Mouse (Mus musculus) neutrophil, adult 5-6 weeks (primary cell): ENCODE results near the gene Usp38. TPM values are rescaled to one million over a fixed set of nuclear protein-coding genes. Genes with fewer than 3 reads are reported as not detected.

Source experiments
- ATAC-seq: fragments of 151-379, 151-347 bp; 2 replicates; pipeline ENCODE4 v1.8.0; 2017; ENCODE audit warnings: mild to moderate bottlenecking, moderate TSS enrichment; ENCODE audit not compliant: insufficient number of reproducible peaks, poor library complexity, low FRiP score, severe bottlenecking; ENCODE audit errors: extremely low read depth
- total RNA-seq: library from RNA; stranded (forward); fragments of 200-1000 nt; gene quantifications from 2 replicates; pipeline ENCODE4 v1.2.3, GENCODE M21; 2017

Usp38 gene
- total RNA-seq, 1 experiment from 2014 or later: 54.6 TPM

DNA sequence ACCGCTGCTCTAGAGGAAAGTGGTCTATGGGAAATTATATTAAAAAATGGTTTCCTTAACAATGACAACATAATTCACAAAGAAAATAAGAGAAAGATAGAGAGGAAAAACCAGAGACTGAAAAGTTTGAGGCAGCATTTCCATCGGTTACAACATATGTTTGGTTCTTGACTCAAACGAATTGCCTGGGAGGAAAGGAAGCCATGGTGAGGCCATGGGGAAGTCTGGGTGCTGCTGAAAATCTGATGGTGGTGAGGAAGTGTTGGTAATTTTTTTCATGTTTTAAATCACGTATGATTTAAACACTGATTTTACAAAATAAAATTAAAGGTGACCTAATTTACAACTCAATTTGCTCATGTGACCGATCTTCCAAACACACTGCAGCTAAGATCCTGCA is 45.3 kb downstream of the Usp38 start:
- ATAC-seq: no peak

DNA sequence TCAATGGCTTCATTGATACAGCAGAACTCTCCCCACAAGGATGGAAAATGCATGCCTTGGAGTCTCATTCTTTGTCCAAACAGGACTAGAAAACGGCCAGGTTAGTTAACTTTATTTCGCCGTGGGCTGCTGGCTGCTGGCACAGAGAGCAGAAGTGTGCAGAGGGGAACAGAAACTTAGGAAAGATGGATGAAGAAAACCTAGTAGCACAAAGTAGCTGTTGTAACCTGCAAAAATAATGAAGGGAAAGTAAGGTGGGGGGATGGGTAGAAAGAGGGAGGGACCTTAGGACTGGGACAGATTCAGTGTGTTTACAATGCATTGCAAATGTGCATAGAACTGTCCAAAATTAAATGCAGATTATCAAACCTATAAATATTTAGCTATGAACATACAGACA is 51.6 kb downstream of the Usp38 start:
- ATAC-seq: no peak

GRCm38 (mm10) chr8:80962592-80962983 is 52.1 kb downstream of the Usp38 start:
- ATAC-seq: no peak

DNA sequence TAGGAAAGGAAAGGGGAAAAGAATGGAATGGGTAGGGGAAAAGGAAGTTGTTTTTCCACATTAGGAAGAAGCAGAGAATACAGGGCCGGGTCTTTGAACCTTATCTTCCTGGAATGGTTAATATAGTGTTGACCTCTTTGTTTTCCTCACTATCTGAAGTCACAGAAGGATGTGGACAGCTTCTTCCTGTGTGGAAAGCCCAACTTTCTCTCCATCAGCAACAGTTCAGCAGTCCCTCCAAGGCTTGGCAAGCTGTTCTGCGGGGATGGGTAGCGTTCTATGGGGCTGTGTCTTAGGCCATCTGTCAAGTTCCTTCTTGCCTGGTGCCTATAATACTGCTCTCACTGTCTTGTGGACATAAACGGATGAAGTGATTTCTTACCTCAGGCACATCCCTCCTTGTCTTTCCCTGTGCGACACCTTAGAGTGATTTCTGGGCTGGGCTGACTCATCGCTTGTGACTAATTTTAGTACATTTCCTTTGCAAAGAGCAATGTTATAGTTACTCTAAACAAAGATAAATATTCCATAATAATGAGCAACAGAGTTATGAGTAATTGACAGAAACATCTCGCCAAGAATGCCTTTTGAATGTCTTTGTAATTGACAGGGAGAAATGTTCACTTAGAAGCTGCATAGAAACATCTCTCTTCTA is 52.7 kb downstream of the Usp38 start:
- ATAC-seq: no peak

DNA sequence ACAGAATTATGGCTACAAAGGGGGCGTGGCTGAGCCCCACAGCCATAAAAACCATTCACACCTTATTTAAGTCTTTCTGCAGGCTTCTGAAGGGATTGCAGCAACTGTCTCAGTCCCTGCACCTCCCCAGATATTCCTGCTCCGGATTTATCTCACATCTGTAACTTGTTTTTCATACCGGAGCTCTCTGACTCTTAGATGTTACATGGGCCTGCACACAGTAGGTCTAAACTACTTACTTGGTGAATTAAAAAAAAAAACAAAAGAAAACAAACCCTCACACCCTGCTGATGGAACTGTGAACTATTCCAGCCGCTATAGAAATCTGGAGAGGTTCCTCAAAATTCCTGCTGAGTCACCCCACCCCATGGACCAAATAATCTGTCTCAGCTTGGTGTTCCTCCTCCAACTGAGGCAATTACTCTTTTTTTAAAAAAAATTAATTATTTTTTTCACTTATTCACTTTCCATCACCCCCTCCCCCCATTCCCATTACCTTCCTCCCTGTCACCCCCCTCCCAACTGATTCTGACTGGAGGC is 53.6 kb downstream of the Usp38 start:
- ATAC-seq: no peak

DNA sequence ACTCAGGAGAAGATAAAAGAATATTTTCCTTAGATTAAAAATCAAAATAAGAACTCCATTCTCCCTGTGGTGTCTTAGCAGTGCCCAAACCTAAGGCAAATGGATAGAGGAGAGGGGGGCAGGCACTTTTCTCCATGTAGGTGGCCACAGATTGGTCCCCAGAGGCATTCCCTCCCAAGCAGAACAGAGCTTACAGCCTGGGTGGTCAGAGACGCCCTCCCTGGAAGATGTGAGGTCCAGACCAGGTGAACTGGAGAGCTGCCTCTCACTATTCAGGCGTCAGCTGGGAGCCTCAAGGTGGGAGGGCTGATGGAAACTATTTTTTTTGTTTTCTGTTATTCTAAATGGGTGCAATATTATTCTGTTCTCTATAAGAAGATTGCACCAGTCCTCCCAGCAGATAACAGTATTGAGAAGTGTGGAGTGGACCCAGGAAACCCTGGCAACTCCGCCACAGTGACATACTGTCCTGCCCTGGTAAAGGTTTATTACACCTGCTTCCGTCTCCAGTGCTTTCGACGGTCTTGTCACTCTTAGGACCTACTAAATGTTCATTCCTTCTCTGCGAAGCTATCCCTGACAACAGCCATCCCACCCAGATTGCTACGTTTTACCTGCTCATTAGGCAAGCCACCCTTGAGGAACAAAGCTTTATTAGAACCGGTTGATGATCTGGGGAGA is 55.0 kb downstream of the Usp38 start:
- no peak for ATAC-seq

DNA sequence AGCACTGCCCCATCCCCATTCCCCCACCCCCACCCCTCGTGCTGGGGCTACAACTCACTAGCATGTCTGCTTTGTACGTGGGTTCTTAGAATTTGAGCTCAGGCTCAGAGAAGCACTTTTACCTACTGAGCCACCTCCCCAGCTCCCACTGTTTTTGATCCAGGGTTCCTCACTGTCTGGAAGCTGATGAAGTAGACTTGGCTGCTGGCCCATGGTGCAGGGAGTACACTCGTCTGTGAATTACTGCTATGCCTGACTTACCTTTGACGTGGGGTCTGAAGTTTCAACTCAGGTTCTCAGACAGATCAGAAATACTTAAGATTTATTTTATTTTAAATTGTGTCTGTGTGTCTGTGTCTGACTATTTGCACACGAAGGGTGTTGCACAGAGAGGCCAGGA is 57.0 kb downstream of the Usp38 start:
- no peak for ATAC-seq

GRCm38 (mm10) chr8:80952973-80953372 is 61.8 kb downstream of the Usp38 start:
- ATAC-seq: no peak

DNA sequence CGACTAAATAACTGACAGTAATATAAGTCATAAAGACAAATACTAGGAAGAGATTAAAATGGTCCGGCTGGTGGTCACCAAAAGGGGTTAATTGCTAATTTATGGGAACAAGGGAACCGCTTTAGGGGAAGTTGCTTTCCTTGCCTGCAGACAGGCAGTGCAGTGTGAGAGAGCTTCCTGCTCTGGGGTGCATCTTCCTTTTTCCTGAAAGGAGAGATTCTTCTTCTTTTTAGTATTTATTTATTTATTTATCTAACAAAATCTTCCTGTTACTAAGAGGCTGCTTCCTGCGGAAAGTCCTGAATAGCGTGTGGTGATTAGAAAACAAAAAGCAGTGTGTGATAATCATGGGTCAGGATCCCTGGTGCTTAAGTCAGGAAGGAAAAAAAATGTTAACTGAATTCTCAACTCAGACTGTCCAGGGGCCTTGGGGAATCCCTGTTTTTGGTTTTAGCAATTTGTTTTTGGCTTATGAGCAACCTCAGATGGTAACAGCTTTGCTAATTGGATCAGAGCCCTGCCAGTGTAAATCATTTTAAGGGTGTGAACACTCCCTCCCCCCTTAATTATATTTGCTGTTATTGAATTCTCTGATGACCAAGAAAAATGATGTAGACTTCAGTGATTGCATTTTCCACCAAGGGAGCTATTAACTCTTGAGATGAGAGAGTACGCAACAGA is 62.4 kb downstream of the Usp38 start:
- no peak for ATAC-seq

- peak; percentile 19; the same call in 1 of the 2 replicates for ATAC-seq
Measured at GRCm38 (mm10) chr8:80948405-80949183, 66.1 kb downstream of the Usp38 start.

GRCm38 (mm10) chr8:80943742-80944141 is 71.0 kb downstream of the Usp38 start:
- 0 out of 2 replicates have a peak, but pooled peaks have one; percentile 19 for ATAC-seq

DNA sequence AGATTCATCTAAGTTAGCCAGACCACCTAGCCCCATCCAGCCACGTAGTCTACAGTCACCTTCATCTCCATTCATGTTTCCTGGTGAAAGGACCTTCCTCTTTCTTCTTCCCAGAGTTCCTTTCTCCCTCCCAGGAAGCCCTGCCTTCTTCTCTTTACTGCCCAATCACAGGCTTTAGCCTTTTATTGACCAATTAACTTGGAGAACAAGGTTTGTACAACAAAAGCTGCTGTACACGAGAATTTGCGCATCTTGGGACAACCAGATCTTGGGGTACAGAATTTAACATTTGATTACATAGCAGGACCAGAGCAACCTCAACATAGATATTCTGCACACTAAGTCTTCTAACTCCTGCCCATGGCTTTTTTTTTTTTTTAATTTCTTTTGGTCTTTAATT is 73.1 kb downstream of the Usp38 start:
- ATAC-seq: no peak

GRCm38 (mm10) chr8:80937814-80938650 is 76.7 kb downstream of the Usp38 start:
- no peak for ATAC-seq

Other genes with a start within 250 kb of the Usp38 start
- 0.61 and 1.2 TPM in 2 replicates for gene Gab1, start 134.4 kb downstream of the Usp38 start, total RNA-seq